Mouse (Mus musculus) liver, postnatal 0 days (tissue): ENCODE data around the gene Btbd6. TPM values are rescaled to one million over a fixed set of nuclear protein-coding genes. Genes with fewer than 3 reads are reported as not detected.

Experiments
- ATAC-seq: fragments of 200-750 bp; cut with Nextera tagmentation; 2 replicates; pipeline ENCODE4 v1.8.0; 2017; ENCODE audit warnings: mild to moderate bottlenecking, moderate library complexity
- DNase-seq: peaks from one replicate; pipeline ENCODE4 v3.0.0-alpha.2; 2016
- H3K27ac ChIP-seq: fragments of 300-500 bp; sonication (generic); 2 replicates; pipeline ENCODE4 v1.5.1; 2014; ENCODE audit warnings: antibody characterized with exemption, moderate library complexity, mild to moderate bottlenecking, low read depth
- H3K27me3 ChIP-seq: fragments of 300-500 bp; sonication (generic); 2 replicates; pipeline ENCODE4 v1.6.1; 2014; ENCODE audit warnings: low read length, control low read depth, mixed read lengths; ENCODE audit not compliant: insufficient read depth
- H3K36me3 ChIP-seq: fragments of 300-500 bp; sonication (generic); replicated peaks from 2 replicates; pipeline ENCODE4 v1.6.1; 2014; ENCODE audit warnings: mild to moderate bottlenecking, control low read depth, low read length, moderate library complexity, mixed read lengths; ENCODE audit not compliant: insufficient read depth
- H3K4me1 ChIP-seq: fragments of 300-500 bp; sonication (generic); 2 replicates; pipeline ENCODE4 v1.6.1; 2014; ENCODE audit warnings: antibody characterized with exemption, mild to moderate bottlenecking, control low read depth; ENCODE audit not compliant: insufficient read depth
- H3K4me2 ChIP-seq: fragments of 300-500 bp; sonication (generic); 2 replicates; pipeline ENCODE4 v1.6.1; 2014; ENCODE audit warnings: low read depth, mild to moderate bottlenecking, low read length, moderate library complexity, mixed read lengths
- H3K4me3 ChIP-seq: fragments of 300-500 bp; sonication (generic); 2 replicates; pipeline ENCODE4 v1.5.1; 2014; ENCODE audit warnings: low read depth, low read length
- H3K9ac ChIP-seq: fragments of 300-500 bp; sonication (generic); replicated peaks from 2 replicates; pipeline ENCODE4 v1.6.1; 2014; ENCODE audit warnings: mild to moderate bottlenecking, moderate library complexity
- H3K9me3 ChIP-seq: fragments of 300-500 bp; sonication (generic); 2 replicates; pipeline ENCODE4 v1.6.1; 2016; ENCODE audit warnings: mild to moderate bottlenecking, control low read depth, low read length, mixed read lengths
- CTCF ChIP-seq: sonication (generic); IDR thresholded peaks from 2 replicates; pipeline ENCODE4 v1.5.1; 2016; ENCODE audit warnings: antibody characterized with exemption, low read depth
- EP300 ChIP-seq: IDR thresholded peaks from 2 replicates; pipeline ENCODE4 v1.6.1; 2016; ENCODE audit warnings: antibody characterized with exemption, low read depth, mild to moderate bottlenecking
- WGBS: fragments of 180-500 bp; shearing (Covaris S2); extraction: QIAGEN DNeasy Blood & Tissue Kit; methylation state at CpG from one replicate; pipeline ENCODE4 v1.1.7; 2014; ENCODE audit not compliant: insufficient replicate concordance; 5-methylcytosine and 5-hydroxymethylcytosine counted together
- polyA plus RNA-seq: library from polyadenylated mRNA; unstranded; fragments of >200 nt; fragmentation: Nextera tagmentation; extraction: Ambion mirVana; gene quantifications from 2 replicates; pipeline ENCODE4 v1.2.1, GENCODE M21; 2015

The Btbd6 gene
- polyA plus RNA-seq, 1 experiment from 2014 or later = 4.1 TPM

GRCm38 (mm10) chr12:113012443-113012842, 36.2 kb downstream of the Btbd6 start:
- Histone ChIP-seq H3K4me3 (no peak overlapping the region), H3K27ac (peak overlapping the region; percentile 55), H3K4me1 (peaks cover 32% of the 10 kb centered on the region), H3K27me3 (no peaks in the 10 kb centered on the region), H3K9ac (no peak overlapping the region), H3K36me3 (no peaks in the 10 kb centered on the region), H3K9me3 (no peaks in the 10 kb centered on the region), H3K4me2 (no peak overlapping the region)
- TF ChIP-seq EP300 (no peak), CTCF (no peak)
- no peak for DNase-seq
- WGBS = 48% methylated on average over 5 of the region's 5 CpGs
- no peak for ATAC-seq

GRCm38 (mm10) chr12:113013021-113013491, 36.8 kb downstream of the Btbd6 start:
- Histone ChIP-seq H3K4me1 (peaks cover 35% of the 10 kb centered on the region), H3K36me3 (no peaks in the 10 kb centered on the region), H3K9me3 (no peaks in the 10 kb centered on the region), H3K4me3 (no peak overlapping the region), H3K27me3 (no peaks in the 10 kb centered on the region), H3K27ac (peak overlapping the region; percentile 55), H3K9ac (no peak overlapping the region), H3K4me2 (no peak overlapping the region)
- WGBS = 75% methylated on average over 3 of the region's 3 CpGs
- no peak for DNase-seq
- TF ChIP-seq EP300 = no peak
- no peak for TF ChIP-seq CTCF
- ATAC-seq = no peak

GRCm38 (mm10) chr12:113013604-113014558, 37.6 kb downstream of the Btbd6 start, which contains the start of gene Pacs2:
TSS of gene Pacs2 (plus strand) at chr12:113014508.
- peaks cover 35% of the 10 kb centered on the region for H3K4me1 ChIP-seq
- H3K9me3 ChIP-seq = no peaks in the 10 kb centered on the region
- H3K4me2 ChIP-seq = peak within 1 kb of the TSS; percentile 99
- ATAC-seq (peak; percentile 94), DNase-seq (peak; percentile 96)
- no peaks in the 10 kb centered on the region for H3K27me3 ChIP-seq
- H3K27ac ChIP-seq = peak within 1 kb of the TSS; percentile 87
- 8% methylated on average over 42 of the region's 85 CpGs for WGBS
- peak within 1 kb of the TSS; percentile 91 for H3K9ac ChIP-seq
- no peaks in the 10 kb centered on the region for H3K36me3 ChIP-seq
- TF ChIP-seq EP300 (no peak), CTCF (no peak)
- peak within 1 kb of the TSS; percentile 76 for H3K4me3 ChIP-seq

- peak overlapping the region; percentile 87 for H3K27ac ChIP-seq
- no peaks in the 10 kb centered on the region for H3K27me3 ChIP-seq
- H3K4me3 ChIP-seq = peak overlapping the region; percentile 76
- H3K36me3 ChIP-seq = no peaks in the 10 kb centered on the region
- peak overlapping the region; percentile 91 for H3K9ac ChIP-seq
- H3K4me2 ChIP-seq = peak overlapping the region; percentile 99
- no peaks in the 10 kb centered on the region for H3K9me3 ChIP-seq
- peak; percentile 43 for ATAC-seq
- WGBS = 5% methylated on average over 55 of the region's 64 CpGs
- peak; percentile 66 for DNase-seq
- TF ChIP-seq EP300 = no peak
- TF ChIP-seq CTCF = peak; percentile 27; the same call in 1 of the 2 replicates
- H3K4me1 ChIP-seq = peaks cover 35% of the 10 kb centered on the region
Observed at GRCm38 (mm10) chr12:113014561-113015556, 38.6 kb downstream of the Btbd6 start.

GRCm38 (mm10) chr12:113015956-113016355, 39.7 kb downstream of the Btbd6 start:
- Histone ChIP-seq H3K27me3 (no peaks in the 10 kb centered on the region), H3K9me3 (no peaks in the 10 kb centered on the region), H3K4me3 (peak overlapping the region; percentile 76), H3K27ac (peak overlapping the region; percentile 87), H3K4me1 (peaks cover 35% of the 10 kb centered on the region), H3K4me2 (peak overlapping the region; percentile 99), H3K36me3 (peaks cover 3% of the 10 kb centered on the region), H3K9ac (peak overlapping the region; percentile 91)
- WGBS = 69% methylated on average over 4 of the region's 4 CpGs
- ATAC-seq = no peak
- TF ChIP-seq EP300 (no peak), CTCF (no peak)
- no peak for DNase-seq
